Mouse (Mus musculus): Measurements from ENCODE around the gene Hoxd4. TPM values are rescaled to one million over a fixed set of nuclear protein-coding genes. Genes with fewer than 3 reads are reported as not detected.

The Hoxd4 gene
- total and polyA plus RNA-seq, 3 experiments: 16.7 to 72.3 (median 19.3) TPM

DNA sequence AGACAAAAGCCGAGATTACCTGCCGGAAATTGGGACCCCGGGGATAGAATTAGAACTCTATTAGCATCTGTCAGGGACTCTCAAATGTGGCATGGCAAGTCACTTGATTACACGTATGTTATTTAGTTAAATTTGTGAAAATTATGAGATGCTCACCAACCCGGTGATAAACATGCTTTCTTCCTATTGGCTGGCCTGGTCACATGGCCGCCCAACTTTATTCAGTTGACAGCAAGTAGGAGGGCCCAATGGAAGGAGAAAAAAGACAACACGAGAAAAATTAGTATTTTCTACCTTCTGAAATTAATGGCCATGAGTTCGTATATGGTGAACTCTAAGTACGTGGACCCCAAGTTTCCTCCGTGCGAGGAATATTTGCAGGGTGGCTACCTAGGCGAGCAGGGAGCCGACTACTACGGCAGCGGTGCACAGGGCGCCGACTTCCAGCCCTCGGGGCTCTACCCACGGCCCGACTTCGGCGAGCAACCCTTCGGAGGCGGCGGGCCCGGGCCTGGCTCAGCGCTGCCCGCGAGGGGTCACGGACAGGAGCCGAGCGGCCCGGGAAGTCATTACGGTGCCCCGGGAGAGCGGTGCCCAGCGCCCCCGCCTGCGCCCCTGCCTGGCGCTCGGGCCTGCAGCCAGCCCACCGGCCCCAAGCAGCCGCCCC is 15.4 kb downstream of the Hoxd4 start:
- no peak for DNase-seq

GRCm38 (mm10) chr2:74727640-74728302 is 16.0 kb downstream of the Hoxd4 start:
- no peak for DNase-seq

- no peak for DNase-seq
Observed at GRCm38 (mm10) chr2:74728303-74728680, 16.6 kb downstream of the Hoxd4 start.

DNA sequence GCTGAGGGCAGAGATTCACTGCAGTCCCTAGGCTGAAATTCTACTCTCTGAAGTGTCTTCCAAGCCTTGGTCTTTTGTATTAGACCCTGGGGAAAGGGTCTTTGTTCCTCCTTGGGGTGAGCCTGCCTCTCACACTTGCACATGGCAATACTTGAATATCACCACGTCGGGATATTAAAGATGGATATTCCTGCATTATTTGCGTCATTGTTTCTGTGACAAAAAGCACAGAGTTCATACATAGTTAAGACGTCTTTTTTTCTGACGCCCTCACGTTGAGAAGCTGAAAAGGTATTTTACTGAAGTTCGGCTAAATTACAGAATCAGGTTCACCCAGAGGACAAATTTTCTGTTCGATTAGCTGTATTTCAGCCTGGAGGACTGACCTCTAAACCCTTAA is 18.6 kb downstream of the Hoxd4 start:
- DNase-seq: no peak

DNA sequence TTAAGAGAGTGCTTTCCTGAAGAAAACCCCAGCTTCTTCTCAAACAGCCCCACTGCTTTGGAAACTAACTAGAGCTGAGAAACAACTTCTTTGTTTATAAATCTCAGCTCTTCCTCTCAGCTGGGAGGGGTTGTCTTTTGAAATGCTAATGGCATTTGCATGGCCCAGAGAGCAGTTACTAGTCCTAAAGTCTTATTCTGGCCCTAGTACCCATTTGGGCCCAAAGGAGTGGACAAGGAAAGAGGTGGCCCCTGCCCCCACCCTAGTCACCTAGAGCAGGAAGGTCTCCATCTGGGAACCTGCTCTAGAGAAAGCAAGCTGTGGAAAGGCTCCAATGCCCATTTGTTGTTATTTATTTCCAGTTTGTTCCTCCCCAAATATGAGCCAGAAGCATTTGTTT is 19.3 kb downstream of the Hoxd4 start:
- DNase-seq: no peak

GRCm38 (mm10) chr2:74731799-74732512 is 20.2 kb downstream of the Hoxd4 start:
- no peak for DNase-seq

DNA sequence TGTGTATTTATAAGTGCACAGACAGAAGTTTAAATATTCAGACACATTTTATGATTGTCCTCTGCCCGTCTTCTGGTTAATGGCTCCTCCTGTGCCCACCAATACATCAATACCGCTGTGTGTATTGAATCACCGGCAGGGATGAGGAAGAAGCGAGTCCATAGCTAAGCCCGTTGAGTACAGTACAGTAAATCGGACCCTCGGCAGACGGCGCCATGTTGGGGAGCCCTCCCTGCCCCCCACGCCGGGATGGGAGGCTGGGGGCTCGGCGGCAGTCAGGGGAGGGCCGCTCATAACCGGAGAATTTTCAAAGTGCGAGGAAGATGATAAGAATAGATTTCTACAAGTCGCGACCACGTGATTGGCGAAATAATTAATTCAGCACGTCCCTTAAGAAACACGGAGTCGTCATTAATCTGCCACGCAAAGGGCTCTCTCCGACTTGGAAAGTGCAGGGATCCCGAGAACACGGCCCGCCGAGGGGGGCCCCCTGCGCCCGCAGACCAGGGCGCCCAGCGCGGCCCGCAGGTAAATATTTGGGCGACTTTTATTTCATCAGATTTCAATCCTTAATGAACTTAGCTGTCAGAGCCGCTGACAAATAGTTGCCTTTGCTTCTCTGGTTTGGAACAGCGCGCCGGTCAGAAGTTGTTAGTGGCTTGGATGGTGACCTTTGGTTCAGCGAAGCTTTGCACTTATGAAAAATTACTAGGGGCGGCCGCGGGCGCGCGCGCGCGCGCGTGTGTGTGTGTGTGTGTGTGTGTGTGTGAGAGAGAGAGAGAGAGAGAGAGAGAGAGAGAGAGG is 21.0 kb downstream of the Hoxd4 start:
- DNase-seq: no peak

DNA sequence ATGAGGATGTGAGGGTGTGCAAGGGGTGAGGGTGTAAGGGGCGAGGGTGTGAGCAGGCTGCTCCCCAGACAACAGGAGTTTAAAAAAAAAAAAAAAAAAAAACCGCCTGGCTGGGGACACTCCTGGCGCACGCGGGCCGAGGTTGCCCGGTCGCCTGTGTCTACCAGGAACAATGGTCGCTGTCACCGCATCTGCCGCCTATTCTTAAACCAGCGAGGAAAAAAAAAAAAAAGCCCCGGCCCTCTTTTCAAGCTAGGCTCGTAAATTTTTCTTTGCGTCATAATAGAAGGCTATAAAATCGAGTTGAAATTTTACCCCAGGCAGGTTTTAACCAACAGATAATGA is 21.6 kb downstream of the Hoxd4 start:
- no peak for DNase-seq

DNA sequence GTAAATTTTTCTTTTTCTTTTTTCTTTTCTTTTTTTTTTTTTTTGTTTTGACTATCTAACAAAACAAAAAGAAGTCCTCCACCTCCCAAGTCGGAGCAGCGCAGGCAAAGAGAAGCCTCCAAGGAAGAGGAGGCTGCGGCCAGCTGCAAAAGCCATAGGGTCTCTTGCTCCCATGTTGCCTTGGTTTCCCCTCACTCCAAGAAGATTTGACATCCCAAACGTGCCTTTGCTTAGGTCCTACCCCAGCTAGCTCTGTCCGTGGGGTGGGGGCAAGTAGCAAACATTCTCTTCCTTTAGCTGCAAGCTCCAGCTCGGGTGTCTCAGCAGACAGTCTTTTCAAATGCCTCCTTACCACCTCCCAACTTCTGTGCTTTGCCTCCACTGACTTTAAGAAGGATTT is 22.0 kb downstream of the Hoxd4 start:
- no peak for DNase-seq

DNA sequence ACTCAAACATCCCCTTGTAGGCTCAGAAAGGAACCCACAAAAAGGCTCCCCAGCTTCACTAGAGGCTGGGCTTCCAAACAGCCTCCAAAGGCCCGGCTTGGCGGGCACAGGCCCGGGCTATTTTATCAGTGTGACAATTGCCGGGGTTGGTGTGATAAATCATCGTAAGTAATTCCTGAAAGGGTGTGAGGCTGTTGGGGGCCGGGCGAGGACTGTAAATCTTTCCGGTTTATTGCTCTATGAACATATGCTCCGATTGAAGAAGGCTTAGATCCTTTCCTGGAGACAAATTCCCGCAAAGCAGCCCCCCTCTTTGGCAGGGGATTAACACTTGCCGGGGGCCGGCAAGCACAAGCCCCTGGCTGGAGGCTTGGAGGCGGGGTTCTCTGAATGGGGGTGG is 22.7 kb downstream of the Hoxd4 start:
- no peak for DNase-seq

DNA sequence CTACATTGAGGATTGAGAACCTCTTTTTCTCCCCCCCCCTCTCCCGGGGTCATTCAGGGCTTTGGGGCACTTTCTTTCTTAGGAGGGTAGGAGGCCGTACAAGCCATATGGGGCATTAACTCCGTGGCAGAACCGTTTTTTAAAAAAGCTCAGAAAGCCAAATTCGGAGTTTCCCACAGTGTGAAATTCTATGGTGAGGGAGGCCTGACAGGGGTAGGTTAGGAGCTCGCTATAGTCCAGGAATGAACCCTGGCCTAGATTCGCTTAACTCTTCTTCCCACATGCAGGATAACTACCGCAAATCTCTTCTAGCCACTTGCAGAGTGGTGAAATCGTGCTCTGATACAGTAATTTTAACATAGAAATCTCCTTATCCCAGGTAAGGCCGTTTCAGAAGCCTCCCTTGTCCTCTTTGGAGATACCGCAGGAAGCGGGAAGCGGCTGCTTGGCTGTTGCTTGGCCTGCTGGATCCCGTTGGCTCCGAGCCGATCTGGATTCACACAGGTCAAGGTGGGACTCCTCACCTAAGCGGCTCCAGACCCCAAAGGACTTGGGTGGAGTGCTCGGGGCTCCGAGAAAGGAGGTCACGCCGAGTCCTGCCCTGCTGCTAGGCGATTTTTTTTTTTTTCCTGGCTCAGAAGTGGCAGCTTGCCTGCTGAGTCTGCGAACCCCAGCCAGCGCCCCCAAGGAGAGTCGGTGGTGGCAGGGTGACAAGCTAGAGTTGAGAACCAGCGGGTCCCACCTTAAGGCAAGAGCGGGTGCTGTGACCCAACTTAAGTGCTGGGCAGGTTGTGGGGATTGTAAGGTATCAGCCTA is 23.5 kb downstream of the Hoxd4 start:
- DNase-seq: no peak

DNA sequence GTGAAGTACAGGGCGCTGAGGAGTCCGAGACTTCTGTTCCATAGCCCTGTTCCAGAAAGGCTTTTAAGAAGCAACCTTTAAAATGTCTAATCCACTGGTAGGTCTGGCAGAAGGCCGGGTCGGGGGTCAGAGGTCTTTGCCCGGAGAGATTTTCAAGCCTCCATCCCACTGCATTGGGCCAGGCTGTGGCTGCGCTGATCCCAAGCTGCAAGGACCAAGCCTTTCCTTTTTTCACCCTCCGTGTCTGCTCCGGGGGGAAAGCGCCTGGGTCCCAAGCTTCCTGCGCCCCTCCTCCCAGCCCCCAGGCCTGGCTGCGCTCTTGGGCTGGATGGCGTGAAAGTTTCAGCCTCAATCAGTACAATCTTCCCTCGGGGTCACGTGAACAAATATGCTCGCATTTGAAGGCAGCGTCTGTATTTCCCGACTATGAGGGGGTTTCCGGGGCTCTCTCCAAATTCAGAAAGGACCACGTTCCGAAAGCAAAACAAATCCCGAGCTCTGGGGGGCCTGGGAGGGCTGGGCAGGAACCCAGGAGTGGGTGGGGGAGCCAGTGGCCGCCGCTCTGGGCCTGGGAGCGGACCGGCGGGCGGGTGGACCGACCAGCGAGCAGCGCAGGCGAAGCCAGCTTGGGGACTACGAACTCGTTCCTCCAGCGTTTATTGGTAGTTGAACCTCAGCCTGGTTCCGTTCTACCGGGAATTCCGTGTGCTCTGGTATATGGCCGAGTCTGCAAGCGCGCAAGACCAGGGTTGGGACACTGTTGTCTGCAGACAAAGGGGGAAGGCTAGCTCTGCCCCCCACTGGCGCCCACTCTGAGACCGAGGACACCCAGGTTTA is 24.3 kb downstream of the Hoxd4 start:
- DNase-seq: no peak

DNA sequence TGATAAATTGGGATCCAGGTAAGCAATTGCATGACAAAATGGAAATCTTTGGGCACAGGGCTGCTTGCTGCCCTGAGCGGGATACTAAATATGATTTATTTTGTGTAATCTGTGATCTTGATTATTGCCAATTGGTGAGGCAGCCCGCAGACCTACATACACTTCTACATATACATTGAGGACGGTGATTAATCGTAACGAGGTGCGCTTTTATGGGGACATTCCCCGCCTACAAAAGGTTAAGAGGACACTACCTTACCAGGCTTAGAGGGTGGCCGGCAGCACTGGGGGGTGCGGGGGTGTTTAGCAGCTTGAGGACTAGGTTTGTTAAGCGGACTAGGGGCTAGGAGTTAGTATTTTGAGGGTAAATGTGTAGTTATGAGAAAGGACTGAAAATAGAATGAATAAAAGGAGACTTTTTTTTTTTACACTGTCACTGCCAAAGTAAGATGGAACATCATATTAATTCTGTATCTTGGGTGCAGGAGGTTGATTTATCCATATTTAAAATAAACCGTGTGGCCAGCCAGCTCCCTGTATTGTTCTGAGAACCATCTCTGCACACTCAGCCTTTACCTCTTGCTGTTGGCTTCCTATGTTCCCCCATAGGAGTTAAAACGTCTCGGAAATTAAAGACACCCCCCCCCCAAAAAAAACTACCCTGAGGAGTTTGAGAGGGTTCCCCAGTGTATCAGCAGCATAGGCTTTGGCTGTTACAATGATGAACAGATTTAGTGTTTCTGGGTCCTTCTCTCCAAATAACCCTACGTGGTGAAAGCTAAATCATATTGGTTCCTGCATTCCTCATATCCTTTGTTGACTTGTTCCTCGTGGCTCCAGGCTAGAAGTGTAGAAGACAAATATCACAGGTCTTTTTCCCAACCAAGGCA is 25.2 kb downstream of the Hoxd4 start:
- no peak for DNase-seq

GRCm38 (mm10) chr2:74737578-74738070 is 25.9 kb downstream of the Hoxd4 start:
- DNase-seq: no peak

DNA sequence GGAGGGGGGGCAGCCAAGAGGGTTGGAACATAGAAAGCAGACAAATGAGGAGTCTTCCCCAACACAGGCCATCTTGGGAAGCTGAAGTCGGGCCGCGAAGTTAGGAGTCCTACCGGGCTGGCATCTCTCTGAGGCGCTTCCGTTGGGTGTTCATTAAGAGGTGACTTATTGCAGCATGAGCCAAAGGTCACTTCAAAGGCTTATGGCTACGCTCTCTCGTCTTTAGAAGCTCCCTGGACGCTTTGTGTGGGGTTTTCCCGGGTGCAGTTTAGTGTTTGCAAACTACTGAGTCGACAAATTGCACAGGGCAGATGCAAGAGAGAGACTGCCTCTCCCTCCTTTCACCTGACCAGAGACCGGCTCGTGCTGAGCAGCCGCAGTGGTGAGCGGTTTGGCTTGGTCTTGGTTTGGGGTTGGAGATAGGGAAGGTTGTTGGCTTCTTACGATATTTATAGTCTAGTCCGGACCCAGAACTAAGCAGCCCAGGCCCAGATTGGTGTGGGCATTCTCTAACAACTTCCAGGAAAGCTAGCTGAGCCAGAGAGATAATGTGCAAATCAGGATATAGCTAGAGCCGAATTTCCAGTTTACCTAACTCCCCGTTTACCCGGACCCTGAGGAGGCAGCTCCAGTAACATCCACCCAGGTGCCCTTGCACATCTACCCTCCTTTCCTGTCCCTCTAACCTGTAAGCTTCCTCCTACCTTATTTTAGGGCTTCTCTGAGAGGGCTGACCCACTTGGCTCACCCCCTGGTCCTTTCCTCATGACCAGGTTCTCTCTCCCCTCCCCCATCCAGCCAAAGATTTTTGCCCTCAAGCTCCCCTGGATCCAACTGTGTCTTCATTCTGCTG is 27.1 kb downstream of the Hoxd4 start:
- DNase-seq: no peak

GRCm38 (mm10) chr2:74739476-74739800 is 27.7 kb downstream of the Hoxd4 start:
- DNase-seq: no peak

- no peak for DNase-seq
Observed at GRCm38 (mm10) chr2:74739869-74740268, 28.1 kb downstream of the Hoxd4 start.

DNA sequence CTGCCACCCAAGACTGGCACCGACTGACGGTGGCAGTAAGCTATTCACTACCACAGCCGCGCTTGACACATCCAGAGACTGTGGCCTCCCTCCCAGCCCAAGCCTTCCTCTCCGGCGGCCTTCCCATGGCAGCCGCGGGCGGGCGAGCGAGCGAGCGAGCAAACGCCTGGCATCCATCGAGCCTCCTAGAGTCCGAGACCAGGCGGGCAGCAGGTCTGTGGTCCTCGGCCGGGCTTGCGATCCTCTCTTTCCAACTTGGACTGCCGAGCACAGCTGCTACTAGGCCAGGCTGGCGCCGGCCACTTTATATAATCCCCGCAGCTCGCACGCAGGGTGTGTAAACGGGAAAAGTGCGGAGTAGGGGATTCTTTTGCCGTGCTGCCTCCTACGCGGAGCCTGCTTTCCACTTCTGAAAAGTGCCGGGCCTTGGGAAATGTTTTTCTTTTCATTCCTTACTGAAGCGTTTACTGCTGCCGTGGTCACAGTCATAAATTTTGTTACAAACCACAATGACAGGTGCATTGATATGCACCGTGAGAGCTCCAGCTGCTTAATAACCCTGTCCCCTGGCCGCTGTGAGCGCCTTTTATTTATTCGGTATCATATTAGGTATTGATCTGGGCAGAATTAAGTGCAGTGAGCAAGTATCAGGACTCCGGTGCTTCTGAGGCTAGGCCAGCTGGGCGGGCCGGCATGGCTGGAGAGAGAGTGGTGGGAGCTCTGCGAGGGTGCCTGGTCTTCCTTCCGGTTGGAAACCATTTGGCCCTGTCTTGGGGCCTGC is 28.8 kb downstream of the Hoxd4 start:
- DNase-seq: peak; percentile 53
